Mouse (Mus musculus): Measurements from ENCODE around the gene Ppargc1a. TPM values are rescaled to one million over a fixed set of nuclear protein-coding genes. Genes with fewer than 3 reads are reported as not detected.

Ppargc1a gene
- polyA plus RNA-seq, 1 experiment: not detected

- Histone ChIP-seq H3K27ac (ENCODE audit: insufficient read depth, low read depth, low read length) (no peak overlapping the region), H3K4me1 (ENCODE audit: control insufficient read depth, insufficient read depth, low read length) (no peaks in the 10 kb centered on the region), H3K4me3 (ENCODE audit: insufficient read depth, low read length) (no peak overlapping the region)
- TF ChIP-seq CTCF (IDR thresholded peaks at IDR 0.05; ENCODE audit: low read depth, low read length): no peak
- TF ChIP-seq POLR2A (IDR thresholded peaks at IDR 0.05; ENCODE audit: borderline replicate concordance, low read depth, low read length): no peak
These were observed 87.7 kb downstream of the Ppargc1a start for GRCm38 (mm10) chr5:51479859-51480258.

DNA sequence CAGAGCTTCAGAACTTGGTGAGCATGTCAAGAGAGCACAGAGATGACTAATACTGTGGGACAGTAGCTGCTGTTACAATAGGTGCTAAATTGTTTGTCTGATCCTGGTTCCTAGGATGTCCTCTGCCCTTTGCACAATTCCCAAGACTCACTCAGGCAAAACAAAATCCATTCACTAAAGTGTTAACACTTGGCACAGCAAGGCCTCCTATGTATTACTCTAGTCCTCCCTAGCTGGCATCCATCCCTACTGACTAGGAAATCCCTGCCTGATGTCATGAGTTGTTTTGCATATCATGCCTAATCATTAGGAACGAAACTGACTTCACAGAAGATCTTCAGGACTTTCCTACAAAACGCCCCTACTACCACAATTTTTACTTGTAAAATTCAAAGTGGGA is 88.1 kb downstream of the Ppargc1a start:
- no peak overlapping the region for H3K4me3 ChIP-seq (ENCODE audit: insufficient read depth, low read length)

DNA sequence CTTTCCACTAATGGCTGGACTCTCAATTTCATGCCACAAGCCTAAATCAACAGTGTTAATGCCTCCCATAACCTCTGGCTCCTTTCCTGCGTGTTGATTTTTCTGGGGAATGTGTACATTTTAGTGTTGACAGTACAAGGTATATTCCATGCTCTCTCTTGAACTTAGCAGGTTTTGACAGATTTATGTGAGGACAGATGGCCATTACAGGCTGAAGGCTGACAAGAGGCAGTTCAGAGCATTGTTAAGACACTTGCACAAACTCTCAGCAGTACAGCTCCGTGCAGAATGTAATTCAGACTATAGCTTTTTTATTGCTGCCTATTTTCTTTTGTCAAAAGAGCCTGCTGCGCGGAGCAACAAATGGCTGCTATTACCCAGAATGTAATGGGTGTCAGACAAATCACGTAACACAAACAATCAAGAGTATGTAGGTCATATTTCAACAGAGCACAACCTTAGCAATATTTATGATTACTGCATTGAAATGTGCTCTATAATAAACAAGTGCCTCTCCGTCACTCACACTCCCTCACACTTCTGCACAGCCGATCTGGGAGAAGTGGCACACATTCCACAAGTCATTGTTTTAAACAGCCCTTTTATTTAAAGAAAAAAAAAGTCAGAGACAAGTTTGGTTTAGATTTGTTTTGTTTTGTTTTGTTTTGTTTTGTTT is 89.1 kb downstream of the Ppargc1a start:
- no peak overlapping the region for H3K27ac ChIP-seq (ENCODE audit: insufficient read depth, low read depth, low read length)
- no peaks in the 10 kb centered on the region for H3K4me1 ChIP-seq (ENCODE audit: control insufficient read depth, insufficient read depth, low read length)
- H3K4me3 ChIP-seq (ENCODE audit: insufficient read depth, low read length): no peak overlapping the region
- TF ChIP-seq CTCF (IDR thresholded peaks at IDR 0.05; ENCODE audit: low read depth, low read length) (no peak), POLR2A (IDR thresholded peaks at IDR 0.05; ENCODE audit: borderline replicate concordance, low read depth, low read length) (no peak)

More for the DNA sequence above, 88.1 kb downstream of the Ppargc1a start:
- H3K4me1 ChIP-seq (ENCODE audit: control insufficient read depth, insufficient read depth, low read length): no peaks in the 10 kb centered on the region
- no peak overlapping the region for H3K27ac ChIP-seq (ENCODE audit: insufficient read depth, low read depth, low read length)
- TF ChIP-seq POLR2A (IDR thresholded peaks at IDR 0.05; ENCODE audit: borderline replicate concordance, low read depth, low read length): no peak
- TF ChIP-seq CTCF (IDR thresholded peaks at IDR 0.05; ENCODE audit: low read depth, low read length): no peak

DNA sequence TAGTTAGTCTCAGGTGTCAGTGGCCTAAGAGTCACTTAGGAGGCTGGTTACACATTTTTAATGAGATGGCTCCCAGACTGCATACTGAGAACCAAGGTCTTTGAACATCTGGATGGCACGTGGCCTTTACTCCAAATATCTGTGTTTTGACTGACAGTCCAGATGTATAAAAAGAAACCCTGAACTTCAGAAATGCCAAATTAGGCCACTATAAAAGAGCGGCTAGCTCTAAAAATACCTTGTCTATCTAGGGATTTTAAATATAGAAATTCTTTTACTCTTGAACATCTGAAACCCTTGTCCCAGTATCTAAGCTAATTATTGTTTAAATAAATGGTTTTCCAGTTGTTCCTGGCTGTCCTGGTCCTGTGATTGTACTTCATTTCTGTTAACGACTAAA is 90.4 kb downstream of the Ppargc1a start:
- Histone ChIP-seq H3K27ac (ENCODE audit: insufficient read depth, low read depth, low read length) (no peak overlapping the region), H3K4me3 (ENCODE audit: insufficient read depth, low read length) (no peak overlapping the region), H3K4me1 (ENCODE audit: control insufficient read depth, insufficient read depth, low read length) (no peaks in the 10 kb centered on the region)
- TF ChIP-seq POLR2A (IDR thresholded peaks at IDR 0.05; ENCODE audit: borderline replicate concordance, low read depth, low read length) (no peak), CTCF (IDR thresholded peaks at IDR 0.05; ENCODE audit: low read depth, low read length) (no peak)

DNA sequence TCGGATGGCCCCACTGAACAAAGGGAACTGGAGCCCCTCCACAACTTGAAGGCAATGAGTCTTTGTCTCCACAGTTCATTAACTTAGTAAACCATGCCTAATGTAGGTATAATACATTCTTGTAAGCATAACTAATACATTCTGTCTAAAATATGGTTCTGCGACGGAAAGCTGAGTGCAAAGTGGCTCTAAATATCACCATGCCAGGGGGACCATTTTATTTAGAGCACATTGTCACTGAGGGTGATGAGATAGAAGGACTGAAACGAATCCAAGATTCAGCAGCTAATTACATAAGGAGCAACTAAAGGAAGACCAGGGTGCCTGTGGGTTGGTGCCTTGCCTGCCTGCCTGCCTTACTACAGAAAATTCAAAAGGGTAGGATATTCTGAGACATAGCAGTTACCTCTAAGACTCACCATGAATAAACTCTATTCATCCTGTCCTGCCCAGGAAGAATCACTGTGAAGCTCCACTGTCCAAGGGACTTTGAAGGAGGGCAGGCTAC is 92.4 kb downstream of the Ppargc1a start:
- TF ChIP-seq POLR2A (IDR thresholded peaks at IDR 0.05; ENCODE audit: borderline replicate concordance, low read depth, low read length) (no peak), CTCF (IDR thresholded peaks at IDR 0.05; ENCODE audit: low read depth, low read length) (no peak)
- H3K4me1 ChIP-seq (ENCODE audit: control insufficient read depth, insufficient read depth, low read length): no peaks in the 10 kb centered on the region
- no peak overlapping the region for H3K4me3 ChIP-seq (ENCODE audit: insufficient read depth, low read length)
- H3K27ac ChIP-seq (ENCODE audit: insufficient read depth, low read depth, low read length): no peak overlapping the region

GRCm38 (mm10) chr5:51471614-51472013 is 95.9 kb downstream of the Ppargc1a start:
- H3K4me3 ChIP-seq (ENCODE audit: insufficient read depth, low read length): no peak overlapping the region
- TF ChIP-seq CTCF (IDR thresholded peaks at IDR 0.05; ENCODE audit: low read depth, low read length): no peak
- TF ChIP-seq POLR2A (IDR thresholded peaks at IDR 0.05; ENCODE audit: borderline replicate concordance, low read depth, low read length): no peak
- H3K4me1 ChIP-seq (ENCODE audit: control insufficient read depth, insufficient read depth, low read length): no peaks in the 10 kb centered on the region
- H3K27ac ChIP-seq (ENCODE audit: insufficient read depth, low read depth, low read length): no peak overlapping the region

DNA sequence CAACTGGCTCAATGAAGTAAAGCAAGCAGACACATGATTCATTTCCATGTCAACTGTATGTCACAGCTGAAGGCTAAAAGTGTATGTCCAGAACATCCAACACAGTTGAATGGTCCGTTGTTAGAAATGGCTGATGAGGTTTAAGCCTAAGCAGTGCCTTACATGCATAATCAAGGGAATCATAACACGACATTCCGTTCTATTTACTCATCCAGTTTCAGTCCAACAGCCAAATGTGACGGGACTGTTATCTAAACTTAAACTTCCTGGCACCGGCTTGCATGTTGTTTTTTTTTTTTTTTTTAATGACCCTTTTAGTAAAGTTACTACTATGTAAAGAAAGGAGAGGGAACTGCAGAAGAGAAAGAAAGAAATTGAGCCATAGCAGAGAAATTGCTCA is 101.5 kb downstream of the Ppargc1a start:
- H3K27ac ChIP-seq (ENCODE audit: insufficient read depth, low read depth, low read length): no peak overlapping the region
- no peaks in the 10 kb centered on the region for H3K4me1 ChIP-seq (ENCODE audit: control insufficient read depth, insufficient read depth, low read length)
- TF ChIP-seq POLR2A (IDR thresholded peaks at IDR 0.05; ENCODE audit: borderline replicate concordance, low read depth, low read length) (no peak), CTCF (IDR thresholded peaks at IDR 0.05; ENCODE audit: low read depth, low read length) (no peak)
- no peak overlapping the region for H3K4me3 ChIP-seq (ENCODE audit: insufficient read depth, low read length)

GRCm38 (mm10) chr5:51452033-51452432 is 115.5 kb downstream of the Ppargc1a start:
- TF ChIP-seq CTCF (IDR thresholded peaks at IDR 0.05; ENCODE audit: low read depth, low read length) (no peak), POLR2A (IDR thresholded peaks at IDR 0.05; ENCODE audit: borderline replicate concordance, low read depth, low read length) (no peak)
- no peak overlapping the region for H3K4me3 ChIP-seq (ENCODE audit: insufficient read depth, low read length)
- no peak overlapping the region for H3K27ac ChIP-seq (ENCODE audit: insufficient read depth, low read depth, low read length)
- H3K4me1 ChIP-seq (ENCODE audit: control insufficient read depth, insufficient read depth, low read length): no peaks in the 10 kb centered on the region

DNA sequence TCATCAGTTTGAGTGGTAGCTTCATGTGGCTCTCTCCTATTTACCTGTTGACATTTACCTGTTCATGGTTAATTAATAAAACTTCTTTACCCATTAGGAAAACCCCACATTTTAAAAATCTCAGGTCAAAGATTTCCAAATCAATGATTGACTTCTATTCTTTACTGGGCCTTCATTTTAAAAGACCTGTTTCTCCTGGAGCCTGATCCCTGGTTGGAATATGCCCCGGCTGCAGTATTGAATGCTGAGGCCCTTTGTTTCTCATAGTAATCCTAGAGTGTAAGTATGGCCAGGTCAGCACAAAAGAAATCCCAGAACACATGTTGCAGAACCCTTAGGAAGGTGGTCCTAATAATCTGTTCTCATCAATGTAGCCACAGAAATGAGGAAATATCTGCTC is 119.9 kb downstream of the Ppargc1a start:
- no peak for TF ChIP-seq CTCF (IDR thresholded peaks at IDR 0.05; ENCODE audit: low read depth, low read length)
- TF ChIP-seq POLR2A (IDR thresholded peaks at IDR 0.05; ENCODE audit: borderline replicate concordance, low read depth, low read length): no peak
- no peaks in the 10 kb centered on the region for H3K4me1 ChIP-seq (ENCODE audit: control insufficient read depth, insufficient read depth, low read length)
- H3K27ac ChIP-seq (ENCODE audit: insufficient read depth, low read depth, low read length): no peak overlapping the region
- no peak overlapping the region for H3K4me3 ChIP-seq (ENCODE audit: insufficient read depth, low read length)

DNA sequence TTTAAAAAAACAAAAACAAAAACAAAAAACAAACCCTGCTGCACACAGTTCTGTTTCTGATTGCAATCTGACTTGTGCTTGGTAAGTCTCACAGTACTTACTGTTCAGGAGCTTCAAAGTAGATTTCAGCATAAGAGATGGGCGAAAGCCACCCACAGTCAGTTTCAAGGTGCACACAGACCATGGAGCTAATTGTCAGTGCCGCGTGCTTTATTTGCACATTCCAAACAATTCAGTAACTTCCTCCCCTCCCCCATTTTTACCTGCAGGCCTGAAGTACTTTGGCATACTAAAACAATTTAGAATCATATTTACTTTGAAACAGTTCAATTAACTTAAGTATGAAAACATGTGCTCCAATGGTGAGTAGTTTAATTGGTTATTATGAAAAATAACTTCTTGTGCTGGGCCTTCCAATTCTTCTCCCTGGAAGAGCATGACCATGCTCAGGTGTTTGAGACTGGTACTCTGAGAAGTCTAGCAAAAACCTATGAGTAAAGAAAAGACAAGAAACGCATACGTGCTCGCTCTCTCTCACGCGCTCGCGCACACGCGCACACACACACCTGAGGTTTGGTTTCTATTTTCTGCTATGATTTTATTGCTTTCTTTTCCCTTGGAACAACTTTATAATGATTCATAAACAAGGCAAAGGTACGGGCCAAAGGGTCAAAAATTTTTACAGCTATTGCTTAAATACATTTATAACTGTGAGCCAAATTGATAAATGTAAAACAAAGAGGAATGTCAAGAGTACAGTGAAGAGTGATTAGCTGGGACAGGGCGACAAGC is 121.0 kb downstream of the Ppargc1a start:
- TF ChIP-seq CTCF (IDR thresholded peaks at IDR 0.05; ENCODE audit: low read depth, low read length) (no peak), POLR2A (IDR thresholded peaks at IDR 0.05; ENCODE audit: borderline replicate concordance, low read depth, low read length) (no peak)
- H3K4me1 ChIP-seq (ENCODE audit: control insufficient read depth, insufficient read depth, low read length): no peaks in the 10 kb centered on the region
- H3K4me3 ChIP-seq (ENCODE audit: insufficient read depth, low read length): no peak overlapping the region
- no peak overlapping the region for H3K27ac ChIP-seq (ENCODE audit: insufficient read depth, low read depth, low read length)

Measured in bone marrow macrophage, adult 2 months (primary cell).